Mouse (Mus musculus) retina, adult 2 months (tissue): ENCODE measurements around the gene Gdf9.
A peak's percentile ranks its signal among the peaks of the same experiment; 100 is the strongest.
"Not testable (repeated sequence)": the region's sequence is repeated elsewhere in the genome, so short reads cannot be mapped to it uniquely, and the experiment has no call there.

ENCODE experiments used
- DNase-seq: peaks from one replicate; pipeline ENCODE4 v3.0.0-alpha.2; 2012; ENCODE audit warnings: low read depth, low spot score

Gene Gdf9

GRCm38 (mm10) chr11:53430670-53431346 is at the start of gene Gdf9, which contains the start of gene Uqcrq:
Gdf9 (plus strand) TSS chr11:53431023.
Uqcrq (minus strand) TSS chr11:53430831.
- peak; percentile 100 for DNase-seq

- DNase-seq, result no peak
Observed at GRCm38 (mm10) chr11:53383758-53384428, 46.9 kb upstream of the Gdf9 start.

- DNase-seq, result no peak
Observed at GRCm38 (mm10) chr11:53393856-53394255, 37.0 kb upstream of the Gdf9 start.

GRCm38 (mm10) chr11:53403638-53404037 is 27.2 kb upstream of the Gdf9 start:
- no peak for DNase-seq

- DNase-seq, result no peak
Observed at GRCm38 (mm10) chr11:53411738-53412137, 19.1 kb upstream of the Gdf9 start.

GRCm38 (mm10) chr11:53413871-53414270 is 17.0 kb upstream of the Gdf9 start:
- no peak for DNase-seq

- no peak for DNase-seq
Observed at GRCm38 (mm10) chr11:53418048-53418447, 12.8 kb upstream of the Gdf9 start.

GRCm38 (mm10) chr11:53423036-53423435 is 7.8 kb upstream of the Gdf9 start, which contains the start of gene Leap2:
Leap2 (minus strand) TSS chr11:53423170.
- no peak for DNase-seq

GRCm38 (mm10) chr11:53424826-53425225 is 6.0 kb upstream of the Gdf9 start:
- no peak for DNase-seq

- no peak for DNase-seq
Observed at GRCm38 (mm10) chr11:53425251-53425650, 5.6 kb upstream of the Gdf9 start.

- no peak for DNase-seq
Observed at GRCm38 (mm10) chr11:53425711-53426255, 5.0 kb upstream of the Gdf9 start.

- not testable (repeated sequence) for DNase-seq
Observed at GRCm38 (mm10) chr11:53426914-53427313, 3.9 kb upstream of the Gdf9 start.

GRCm38 (mm10) chr11:53427993-53428715 is 2.7 kb upstream of the Gdf9 start:
- no peak for DNase-seq

GRCm38 (mm10) chr11:53428716-53429057 is 2.1 kb upstream of the Gdf9 start:
- no peak for DNase-seq

- no peak for DNase-seq
Observed at GRCm38 (mm10) chr11:53429182-53429581, 1.6 kb upstream of the Gdf9 start.

GRCm38 (mm10) chr11:53430300-53430669 is 538 bp upstream of the Gdf9 start:
- DNase-seq, result no peak

GRCm38 (mm10) chr11:53431347-53432056 is 679 bp downstream of the Gdf9 start:
- DNase-seq, result no peak

GRCm38 (mm10) chr11:53433057-53433456 is 2.2 kb downstream of the Gdf9 start:
- DNase-seq, result no peak

- DNase-seq, result no peak
Observed at GRCm38 (mm10) chr11:53435504-53435903, 4.7 kb downstream of the Gdf9 start.

- DNase-seq, result no peak
Observed at GRCm38 (mm10) chr11:53436338-53436737, 5.5 kb downstream of the Gdf9 start.

- DNase-seq, result no peak
Observed at GRCm38 (mm10) chr11:53441921-53442320, 11.1 kb downstream of the Gdf9 start.

GRCm38 (mm10) chr11:53443861-53444260 is 13.0 kb downstream of the Gdf9 start:
- no peak for DNase-seq
